Mouse (Mus musculus): ENCODE results near the gene Tespa1.

GRCm38 (mm10) chr10:130293741-130294408, 28.8 kb upstream of the Tespa1 start:
- TF ChIP-seq CTCF (IDR thresholded peaks at IDR 0.05; ENCODE audit: borderline replicate concordance, control insufficient read depth, extremely low read depth, insufficient read depth, low read length, poor library complexity) = no peak
- no peak for TF ChIP-seq POLR2A (IDR thresholded peaks at IDR 0.05; ENCODE audit: control insufficient read depth, extremely low read depth, insufficient read depth, low read length, poor library complexity)
